Mouse (Mus musculus) liver, postnatal 0 days (tissue): ENCODE measurements at regions not wholly inside any gene's neighbourhood (a gene's known extent, or its start where the extent isn't known, plus 50 kb on each side); places are given as distances from the start of the nearest gene placed in this dataset.

ENCODE experiments used
- CTCF ChIP-seq: sonication (generic); IDR thresholded peaks from 2 replicates; pipeline ENCODE4 v1.5.1; 2016; ENCODE audit warnings: antibody characterized with exemption, low read depth
- EP300 ChIP-seq: IDR thresholded peaks from 2 replicates; pipeline ENCODE4 v1.6.1; 2016; ENCODE audit warnings: antibody characterized with exemption, low read depth, mild to moderate bottlenecking

DNA sequence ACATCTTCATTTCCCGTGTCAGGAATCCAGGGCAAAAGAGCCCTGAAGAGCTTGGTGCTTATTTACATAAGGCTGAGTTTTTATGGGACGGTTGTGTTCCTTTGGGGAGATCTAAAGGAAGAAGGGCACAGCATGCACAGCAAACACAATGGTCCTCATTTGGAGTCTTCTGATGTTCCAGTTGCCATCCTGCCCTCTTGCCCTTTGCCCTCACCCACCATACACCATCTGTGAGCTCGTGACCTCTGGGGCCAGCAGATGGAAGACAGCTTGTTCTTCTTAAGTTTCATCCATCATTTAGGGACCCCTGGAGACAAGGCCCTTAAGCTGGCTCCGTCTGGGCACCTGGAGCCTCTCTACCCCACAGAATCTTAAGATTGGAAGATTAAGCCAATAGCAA is 121.9 kb upstream of the Cadm1 start:
- TF ChIP-seq CTCF (no peak), EP300 (no peak)
